Mouse (Mus musculus): ENCODE measurements at regions not wholly inside any gene's neighbourhood (a gene's known extent, or its start where the extent isn't known, plus 50 kb on each side); places are given as distances from the start of the nearest gene placed in this dataset.

DNA sequence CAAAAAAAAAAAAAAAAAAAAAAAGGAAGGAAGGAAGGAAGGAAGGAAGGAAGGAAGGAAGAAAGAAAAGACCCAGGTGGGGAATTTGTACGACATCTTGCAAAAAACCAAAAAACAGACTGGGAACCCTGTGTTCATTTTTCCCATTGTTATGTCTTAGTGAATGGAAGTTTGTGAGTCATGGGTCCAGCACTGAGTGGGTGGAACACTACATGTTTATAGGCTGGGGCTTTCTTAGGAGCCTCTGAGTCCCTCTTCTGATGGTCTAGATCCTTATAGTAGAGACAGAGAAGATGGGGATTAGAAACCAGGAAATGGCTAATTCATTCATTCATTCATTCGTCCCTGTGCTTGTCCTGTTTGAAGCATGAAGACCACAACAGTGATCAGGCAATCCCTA is 105.5 kb downstream of the Tpra1 start:
- TF ChIP-seq ELF1 (IDR thresholded peaks at IDR 0.05; ENCODE audit: low read depth, low read length) (no peak), CTCF (IDR thresholded peaks at IDR 0.05 in 2 of 3, conservative IDR thresholded peaks at IDR 0.05 in 1 of 3; ENCODE audit: control insufficient read depth in 1 of 3, insufficient read depth in 1 of 3, low read depth in 2 of 3, low read length in 3 of 3, poor library complexity in 1 of 3, severe bottlenecking in 1 of 3) (no peak), JUND (IDR thresholded peaks at IDR 0.05; ENCODE audit: low read depth, low read length) (no peak), NRF1 (IDR thresholded peaks at IDR 0.05; ENCODE audit: insufficient read depth, low read depth, low read length, poor library complexity, severe bottlenecking) (no peak), MAFK (IDR thresholded peaks at IDR 0.05; ENCODE audit: borderline replicate concordance, low read depth, low read length) (no peak), POLR2A (IDR thresholded peaks at IDR 0.05; ENCODE audit: control insufficient read depth in 1 of 2, insufficient read depth in 1 of 2, low read depth in 1 of 2, low read length in 2 of 2, poor library complexity in 1 of 2) (no peak), GATA1 (IDR thresholded peaks at IDR 0.05; ENCODE audit: low read depth, low read length) (no peak), ZKSCAN1 (IDR thresholded peaks at IDR 0.05; ENCODE audit: low read depth, low read length) (no peak), SMC3 (IDR thresholded peaks at IDR 0.05; ENCODE audit: low read depth, low read length) (no peak), GABPA (IDR thresholded peaks at IDR 0.05; ENCODE audit: low read depth, low read length) (no peak)

Measured in MEL (cell line).